Mouse (Mus musculus) thymus, adult 2 months (tissue): ENCODE results near the gene Skap1.

Experiments used
- CTCF ChIP-seq: fragments of 200-500 bp; IDR thresholded peaks from 2 replicates; pipeline ENCODE4 v1.5.1; 2012; ENCODE audit warnings: mild to moderate bottlenecking, control low read depth, low read length, moderate library complexity, borderline replicate concordance; ENCODE audit not compliant: control insufficient read depth, poor library complexity, insufficient read depth; ENCODE audit errors: extremely low read depth
- POLR2A ChIP-seq: fragments of 200-500 bp; IDR thresholded peaks from 2 replicates; pipeline ENCODE4 v1.6.1; 2012; ENCODE audit warnings: mild to moderate bottlenecking, low read length, control low read depth, moderate library complexity; ENCODE audit not compliant: control insufficient read depth, poor library complexity, insufficient read depth; ENCODE audit errors: extremely low read depth

GRCm38 (mm10) chr11:96685381-96685780 is 221.0 kb downstream of the Skap1 start:
- TF ChIP-seq CTCF: no peak
- no peak for TF ChIP-seq POLR2A
